Mouse (Mus musculus) lung, adult 10 weeks (tissue): ENCODE results near the gene Fuca1. TPM values are rescaled to one million over a fixed set of nuclear protein-coding genes. Genes with fewer than 3 reads are reported as not detected.

Experiments
- polyA plus RNA-seq: library from polyadenylated mRNA; stranded (reverse); fragments of 350-450 nt; fragmentation: Illumina TruSeq; extraction: RNeasy Lipid Tissue Mini Kit (QIAGEN cat#74804); gene quantifications from one replicate; pipeline ENCODE4 v1.2.3, GENCODE M21; 2014; ENCODE audit warnings: low read depth, low replicate concordance; ENCODE audit not compliant: insufficient read depth

Gene Fuca1
- polyA plus RNA-seq: 117 TPM

GRCm38 (mm10) chr4:135920304-135921241, at the start of gene Fuca1:
TSS of gene Fuca1 (plus strand) at chr4:135920735.

GRCm38 (mm10) chr4:135873526-135874202, 46.9 kb upstream of the Fuca1 start, which contains the start of gene Pnrc2:
TSS of gene Pnrc2 (minus strand) at chr4:135873850.

GRCm38 (mm10) chr4:135895071-135895571, 25.4 kb upstream of the Fuca1 start, which contains the start of gene Cnr2:
TSS of gene Cnr2 (plus strand) at chr4:135895394.

GRCm38 (mm10) chr4:135946278-135946658, 25.7 kb downstream of the Fuca1 start, which contains the start of gene Hmgcl:
TSS of gene Hmgcl (plus strand) at chr4:135946448.

GRCm38 (mm10) chr4:135963457-135964193, 43.1 kb downstream of the Fuca1 start, which contains the start of gene Gale:
TSS of gene Gale (plus strand) at chr4:135963727.

GRCm38 (mm10) chr4:135972556-135972906, 52.0 kb downstream of the Fuca1 start, which contains the start of gene Lypla2:
TSS of gene Lypla2 (minus strand) at chr4:135972626.

GRCm38 (mm10) chr4:135986943-135987710, 66.6 kb downstream of the Fuca1 start, which contains the start of gene Pithd1:
TSS of gene Pithd1 (minus strand) at chr4:135987264.

Other genes starting within 250 kb of the Fuca1 start
- gene Ifnlr1, start 234.4 kb upstream of the Fuca1 start, polyA plus RNA-seq: 3.2 TPM
- 0.40 TPM for gene Il22ra1, start 192.6 kb upstream of the Fuca1 start, polyA plus RNA-seq
- gene Myom3, start 161.0 kb upstream of the Fuca1 start, polyA plus RNA-seq: 1.7 TPM
- 50.1 TPM for gene Srsf10, start 65.0 kb upstream of the Fuca1 start, polyA plus RNA-seq
- 85.8 TPM for gene Pnrc2, start 46.9 kb upstream of the Fuca1 start, polyA plus RNA-seq
- 4.0 TPM for gene Cnr2, start 25.3 kb upstream of the Fuca1 start, polyA plus RNA-seq
- 50.8 TPM for gene Hmgcl, start 25.7 kb downstream of the Fuca1 start, polyA plus RNA-seq
- 14.7 TPM for gene Gale, start 43.0 kb downstream of the Fuca1 start, polyA plus RNA-seq
- 72.0 TPM for gene Lypla2, start 51.9 kb downstream of the Fuca1 start, polyA plus RNA-seq
- 27.2 TPM for gene Pithd1, start 66.5 kb downstream of the Fuca1 start, polyA plus RNA-seq
- gene Eloa, start 101.0 kb downstream of the Fuca1 start, polyA plus RNA-seq: 15.1 TPM
- gene Rpl11, start 132.7 kb downstream of the Fuca1 start, polyA plus RNA-seq: 1,220 TPM
- 258 TPM for gene Id3, start 222.8 kb downstream of the Fuca1 start, polyA plus RNA-seq